Mouse (Mus musculus): ENCODE data around the gene Pacsin2.

DNA sequence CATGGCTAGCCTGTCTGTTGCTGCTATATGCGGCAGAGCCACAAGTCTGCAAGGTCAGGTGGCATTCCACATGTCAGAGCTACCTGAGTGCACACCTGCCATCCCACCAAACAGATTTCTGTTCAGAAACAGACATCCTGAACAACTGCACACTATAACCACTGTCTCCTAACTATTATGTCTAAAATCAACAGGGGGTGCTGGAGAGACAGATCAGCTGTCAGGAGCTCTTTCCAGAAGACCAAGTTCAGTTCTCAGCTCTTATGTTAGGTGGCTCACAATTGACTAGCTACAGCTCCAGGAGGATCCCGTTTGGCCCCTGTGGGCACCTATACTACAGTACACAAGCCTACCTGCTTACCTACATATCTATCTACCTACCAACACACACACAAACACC, 71.7 kb downstream of the Pacsin2 start:
- TF ChIP-seq POLR2A (IDR thresholded peaks at IDR 0.05; ENCODE audit: insufficient read depth, low read length) (no peak), EP300 (IDR thresholded peaks at IDR 0.05; ENCODE audit: insufficient read depth, low read depth, low read length) (no peak), CTCF (IDR thresholded peaks at IDR 0.05; ENCODE audit: low read depth, low read length) (no peak)
